Mouse (Mus musculus) megakaryocyte, embryonic 14.5 days (primary cell): Measurements from ENCODE around the gene Jsrp1.

Experiments used
- FLI1 ChIP-seq: IDR thresholded peaks from 2 replicates; pipeline ENCODE4 v1.6.1; 2012; ENCODE audit warnings: low read length, inconsistent platforms, mixed read lengths
- GATA1 ChIP-seq: IDR thresholded peaks from 3 replicates; pipeline ENCODE4 v1.6.1; 2012; ENCODE audit warnings: mixed read lengths, low read length, inconsistent platforms, borderline replicate concordance

DNA sequence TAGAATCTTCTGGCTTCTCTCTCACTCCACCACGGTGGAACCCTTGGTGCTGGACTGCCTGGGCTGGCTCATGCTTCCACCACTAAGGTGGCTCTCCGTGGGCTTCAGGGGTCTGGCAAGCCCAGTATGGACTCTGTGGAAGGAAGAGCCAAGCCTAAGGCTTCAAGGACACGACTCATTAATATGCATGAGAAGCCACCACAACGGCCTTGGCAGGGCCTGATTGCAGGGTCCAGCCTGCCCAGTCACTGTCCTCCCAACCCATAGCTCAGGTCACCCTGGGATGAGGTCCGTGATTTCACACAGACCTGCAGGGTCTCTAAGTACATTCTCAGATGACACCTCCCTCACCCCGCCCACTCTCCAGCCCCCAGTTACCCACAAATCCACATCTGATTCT, 26.6 kb upstream of the Jsrp1 start:
- no peak for TF ChIP-seq GATA1
- no peak for TF ChIP-seq FLI1
